Mouse (Mus musculus) right cerebral cortex, postnatal 4 days (tissue): ENCODE results near the gene Cd59b.

ENCODE experiments used
- DNase-seq: peaks from one replicate; pipeline ENCODE4 v3.0.0-alpha.2; 2022

The Cd59b gene

DNA sequence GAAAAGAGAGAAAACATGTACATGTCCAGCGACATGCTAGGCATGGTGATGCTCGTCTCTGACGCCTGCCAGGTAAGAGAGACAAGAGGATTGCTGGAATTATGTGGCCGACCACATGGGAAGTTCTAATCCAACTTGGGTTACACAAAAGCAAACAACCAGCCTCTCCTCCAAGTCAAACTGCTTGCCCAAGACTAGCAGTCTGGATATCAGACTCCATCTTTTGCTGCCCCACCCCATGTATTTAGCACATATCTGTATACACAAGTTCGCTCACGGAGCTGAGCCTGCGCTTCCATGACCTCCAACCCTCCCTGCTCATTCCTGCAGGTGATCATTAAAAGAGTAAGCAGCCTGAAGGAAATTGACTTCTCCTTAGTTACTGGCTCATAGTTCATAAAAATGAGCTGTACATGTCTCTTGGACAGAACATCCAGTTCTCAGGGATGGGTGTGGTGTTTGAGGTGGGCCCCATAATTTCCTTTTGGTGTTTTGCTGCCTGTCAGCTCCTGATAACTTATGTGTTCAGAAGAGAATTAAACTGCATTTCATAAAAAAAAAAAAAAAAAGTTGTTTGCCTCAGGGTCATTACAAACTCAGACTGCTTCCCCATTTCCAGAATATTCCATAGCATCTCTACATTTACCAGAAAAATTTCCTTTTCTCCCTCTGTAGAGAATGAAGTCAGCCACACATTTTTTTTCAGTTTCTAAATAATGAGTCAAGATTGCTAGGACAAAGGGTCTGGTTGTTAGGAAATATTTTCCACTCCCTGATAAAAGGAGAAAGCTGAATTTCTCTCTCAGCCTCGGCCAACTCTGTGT, 52.2 kb downstream of the Cd59b start:
- DNase-seq = no peak

DNA sequence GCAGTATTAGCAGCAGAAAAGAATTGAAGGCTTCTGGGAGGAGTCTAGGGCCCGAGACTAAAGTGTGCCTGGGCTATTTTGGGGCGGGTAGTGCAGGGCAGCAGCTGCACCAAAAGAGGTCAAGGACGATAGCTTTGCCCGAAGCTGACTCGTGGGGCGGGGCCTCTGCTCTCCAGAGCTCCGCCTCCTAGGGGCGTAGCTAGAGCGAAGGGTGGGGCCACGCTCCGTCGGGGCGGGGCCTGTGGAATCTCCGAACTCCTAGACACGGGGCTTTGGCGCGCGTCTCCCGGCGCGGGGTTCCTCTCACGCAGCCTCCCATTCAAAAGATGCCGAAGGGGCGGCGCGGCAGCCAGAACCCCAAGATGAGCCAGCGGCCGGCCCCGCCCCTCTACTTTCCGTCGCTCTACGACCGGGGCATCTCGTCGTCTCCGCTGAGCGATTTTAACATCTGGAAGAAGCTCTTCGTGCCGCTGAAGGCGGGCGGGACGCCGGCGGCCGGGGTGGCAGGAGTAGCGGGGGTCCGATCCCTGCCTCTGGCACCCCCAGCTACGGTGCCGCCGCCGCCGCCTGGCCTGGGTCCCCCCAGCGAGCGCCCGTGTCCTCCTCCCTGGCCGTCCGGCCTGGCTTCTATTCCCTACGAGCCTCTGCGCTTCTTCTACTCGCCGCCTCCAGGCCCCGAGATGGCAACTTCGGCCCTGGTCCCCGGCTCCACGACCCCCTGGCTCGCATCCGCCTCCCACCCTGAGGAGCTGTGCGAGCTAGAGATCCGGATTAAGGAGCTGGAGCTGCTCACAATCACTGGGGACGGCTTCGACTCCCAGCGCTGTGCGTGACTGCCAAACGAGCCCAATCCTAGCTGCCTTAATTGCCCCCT, 53.1 kb downstream of the Cd59b start, which contains the start of gene A930018P22Rik:
Gene A930018P22Rik (plus strand): TSS at position 265 of the 874 bp plus-strand sequence.
- DNase-seq = peak; percentile 83

DNA sequence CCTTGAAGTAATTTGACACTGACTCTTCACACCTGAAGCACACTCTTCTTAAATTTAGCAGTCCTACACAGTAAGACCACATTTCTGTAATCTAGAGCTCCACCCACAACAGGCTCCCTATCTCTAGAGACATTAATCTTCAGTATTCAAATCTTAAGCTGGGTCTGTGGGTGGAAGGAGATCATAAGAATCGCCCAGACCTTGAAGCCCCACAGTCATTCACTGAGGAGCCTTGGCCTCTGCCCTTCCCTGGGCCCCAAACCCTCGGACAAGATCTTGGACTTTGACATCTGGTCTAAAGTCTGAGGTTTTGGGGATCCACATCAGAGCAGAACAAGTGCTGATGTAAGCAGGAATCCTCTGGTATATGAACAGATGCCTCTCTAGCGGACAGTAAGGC, 53.9 kb downstream of the Cd59b start:
- no peak for DNase-seq

DNA sequence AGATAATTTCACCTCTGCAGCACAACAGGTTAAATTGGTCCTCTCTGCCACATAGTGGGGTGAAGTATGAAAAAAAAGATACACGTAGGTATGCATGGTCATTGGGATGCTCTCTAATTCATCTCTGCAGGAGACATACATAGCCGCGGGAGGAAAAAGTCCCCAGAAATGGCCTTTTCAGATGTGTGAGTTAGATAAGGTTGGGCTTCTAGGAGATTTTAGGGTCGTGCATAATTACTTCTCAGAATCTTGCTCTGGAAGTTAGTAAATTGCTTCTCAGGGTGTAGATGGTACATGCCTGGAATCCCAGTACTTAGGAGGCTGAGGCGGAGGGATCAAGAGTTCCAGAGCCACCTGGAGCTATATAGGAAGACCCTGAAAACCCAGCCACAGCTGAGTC, 54.4 kb downstream of the Cd59b start:
- no peak for DNase-seq

DNA sequence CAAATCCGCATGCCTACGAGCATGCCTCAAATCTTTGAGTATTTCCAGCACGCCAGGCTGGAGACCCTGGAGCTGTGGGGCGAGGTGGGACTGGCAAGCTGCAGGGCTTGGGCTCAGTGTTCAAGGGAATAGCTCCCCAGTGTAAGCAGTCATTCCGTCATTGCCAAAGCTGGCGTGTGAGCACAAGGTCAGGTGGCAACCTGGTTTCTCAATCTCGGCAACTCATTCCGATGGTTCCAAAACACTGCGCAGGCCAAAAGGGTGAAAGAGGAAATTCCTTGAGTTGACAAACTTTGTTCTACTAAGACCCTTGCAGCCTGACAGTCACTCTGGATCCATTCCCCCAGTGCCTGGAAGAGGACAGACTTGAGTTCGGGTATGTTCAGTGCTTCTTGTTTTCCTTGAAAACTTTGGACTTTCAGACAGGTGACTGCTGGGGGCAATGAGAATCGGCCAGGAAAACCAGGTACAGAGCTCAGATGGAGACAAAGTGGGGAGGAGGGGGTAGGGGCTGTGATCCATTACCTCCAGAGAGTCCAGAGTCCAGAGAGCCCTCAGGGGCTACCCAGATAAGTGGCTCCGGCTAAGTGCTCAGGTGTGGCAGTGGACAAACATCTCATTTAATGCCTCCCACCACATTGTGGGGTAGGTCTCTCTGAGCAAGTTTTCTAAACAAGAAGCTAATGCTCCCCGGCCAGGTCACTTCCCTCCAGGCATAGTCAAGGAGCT, 59.3 kb downstream of the Cd59b start:
- DNase-seq = no peak

DNA sequence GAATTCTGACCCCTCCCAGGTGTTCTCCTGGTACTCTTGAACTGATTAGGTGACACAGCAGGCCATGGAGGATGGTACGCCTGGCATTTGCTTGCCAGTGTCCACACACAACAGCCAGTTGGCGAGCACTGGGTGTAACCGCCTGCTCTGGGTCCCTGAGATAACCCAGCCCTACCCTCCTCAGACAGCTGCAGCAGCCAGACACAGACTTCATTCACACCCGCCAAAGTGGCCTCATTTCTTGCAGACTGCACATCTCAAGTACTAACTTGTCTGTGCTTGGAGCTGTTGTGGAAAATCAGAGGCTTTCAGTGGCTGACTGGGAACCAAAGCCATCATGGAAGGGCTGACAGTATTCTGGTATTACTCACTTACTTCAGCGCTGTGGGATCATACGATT, 60.5 kb downstream of the Cd59b start:
- no peak for DNase-seq

DNA sequence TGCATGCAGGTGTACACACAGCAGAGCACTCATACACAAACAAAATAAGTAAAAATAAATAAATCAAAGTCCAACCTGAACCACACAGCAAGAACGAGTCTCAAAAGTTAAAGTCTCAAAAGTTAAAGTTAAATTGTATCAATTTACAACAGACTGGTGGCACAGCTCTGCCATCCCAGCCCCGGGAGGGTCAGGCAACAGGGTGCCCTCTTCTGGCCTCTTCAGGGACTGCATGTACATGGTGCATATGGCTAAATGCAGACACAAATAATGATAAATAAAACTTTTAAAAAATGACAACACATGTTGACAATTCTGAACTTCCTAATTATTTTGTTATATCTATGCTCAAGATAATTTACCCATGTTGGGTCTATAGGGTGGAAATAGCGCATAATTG, 61.3 kb downstream of the Cd59b start:
- DNase-seq = peak; percentile 58

DNA sequence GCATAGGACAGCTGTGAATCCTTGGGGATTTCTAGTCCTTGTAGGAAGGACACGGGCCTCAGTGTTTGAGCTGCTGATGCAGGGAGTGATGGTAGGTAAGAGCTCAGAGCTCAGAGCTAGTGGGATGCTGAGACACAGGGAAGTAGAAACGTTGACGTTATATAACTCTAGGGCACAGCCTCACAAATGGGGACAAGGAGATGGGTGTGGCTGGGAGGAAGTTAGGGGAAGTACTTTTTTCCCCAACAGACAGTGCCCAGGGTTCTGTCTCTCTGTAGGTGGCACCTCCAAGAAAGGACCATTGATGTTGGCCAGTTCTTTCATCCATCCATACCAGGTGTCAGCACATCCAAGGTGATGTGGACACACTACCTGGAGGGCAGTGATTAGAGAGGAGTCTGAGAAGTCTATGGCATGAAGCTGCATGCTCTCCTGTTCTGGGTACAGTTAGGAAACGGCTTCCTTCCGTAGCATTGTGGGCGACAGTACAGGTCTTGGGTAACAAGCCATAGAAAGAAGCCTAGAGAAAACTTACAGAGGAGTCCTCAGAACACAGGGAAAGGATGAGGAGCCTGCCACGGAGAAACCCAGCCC, 62.7 kb downstream of the Cd59b start:
- no peak for DNase-seq

DNA sequence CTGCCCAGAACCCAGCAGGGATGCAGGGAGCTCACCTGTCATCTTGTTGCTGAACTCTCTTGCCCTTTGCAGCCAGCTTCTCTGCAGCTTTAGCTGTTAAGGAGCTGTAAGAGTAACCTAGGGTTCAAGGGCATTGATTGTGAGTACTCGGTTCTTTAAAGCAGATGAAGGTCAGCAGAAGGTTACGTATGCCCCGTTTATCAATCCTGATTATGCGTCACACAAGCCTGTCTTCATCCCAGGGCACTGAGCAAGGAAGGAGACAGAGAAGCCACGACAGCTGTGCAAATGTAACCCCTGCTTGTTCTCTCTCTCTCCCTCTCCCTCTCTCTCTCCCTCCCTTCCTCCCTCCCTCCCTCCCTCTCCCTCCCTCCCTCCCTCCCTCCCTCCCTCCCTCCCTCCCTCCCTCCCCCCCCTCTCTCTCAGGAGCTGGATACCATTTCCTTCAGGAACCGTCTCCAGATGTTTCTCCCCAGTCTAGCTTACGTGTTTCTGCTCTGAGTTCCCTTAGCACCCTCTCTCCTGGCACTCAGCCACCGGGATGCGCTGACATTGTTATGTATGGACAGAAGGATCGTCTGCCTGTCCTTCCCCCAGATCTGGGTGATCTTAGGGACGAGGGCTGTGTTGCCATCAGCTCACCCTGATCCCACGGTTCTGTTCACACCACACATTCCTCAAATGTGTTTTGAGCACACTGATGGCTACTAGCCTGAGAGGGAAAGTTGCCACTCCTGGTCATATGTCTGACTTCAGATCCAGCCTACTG, 63.6 kb downstream of the Cd59b start:
- DNase-seq = no peak

DNA sequence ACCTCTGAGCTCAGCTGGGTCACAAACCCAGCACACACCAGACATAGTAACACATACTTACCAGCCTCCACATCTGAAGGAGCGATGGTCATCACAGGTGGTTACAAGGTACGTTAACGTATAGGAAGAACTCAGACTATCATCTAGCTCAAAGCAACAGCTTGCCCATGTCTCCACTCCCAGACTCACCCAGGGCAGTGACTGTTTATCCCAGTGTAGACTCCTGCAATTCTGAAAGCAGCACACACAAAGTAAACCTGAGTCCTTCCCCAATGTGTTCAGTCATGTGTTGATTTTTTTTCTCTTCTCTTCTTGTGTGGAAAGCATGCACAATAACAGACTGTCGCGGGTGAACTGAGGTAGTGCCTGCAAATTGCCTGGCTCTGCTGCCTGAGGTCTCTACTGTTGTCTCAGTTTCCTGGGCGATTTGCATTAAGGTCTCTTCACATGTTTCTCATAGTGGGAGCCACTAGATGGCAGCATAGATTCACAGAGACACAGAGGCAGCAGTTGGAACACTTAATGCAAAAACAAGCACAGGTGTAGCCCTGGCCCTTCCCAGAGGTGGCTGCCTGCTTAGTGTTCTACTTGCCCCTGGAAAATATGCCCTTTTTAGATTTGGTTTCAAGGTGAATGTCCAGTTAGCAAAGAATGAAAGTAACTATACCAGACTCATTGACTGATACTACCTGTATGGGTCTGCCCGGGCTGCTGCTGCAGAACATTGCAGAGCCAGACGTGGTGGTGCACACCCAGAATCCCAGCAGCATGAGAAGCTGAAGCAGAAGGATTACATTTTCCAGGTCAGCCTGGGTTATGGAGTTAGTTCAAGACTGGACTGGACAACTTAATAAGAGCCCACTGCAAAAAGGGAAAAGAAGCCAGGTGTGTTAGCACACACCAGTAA, 64.8 kb downstream of the Cd59b start:
- peak; percentile 51 for DNase-seq

DNA sequence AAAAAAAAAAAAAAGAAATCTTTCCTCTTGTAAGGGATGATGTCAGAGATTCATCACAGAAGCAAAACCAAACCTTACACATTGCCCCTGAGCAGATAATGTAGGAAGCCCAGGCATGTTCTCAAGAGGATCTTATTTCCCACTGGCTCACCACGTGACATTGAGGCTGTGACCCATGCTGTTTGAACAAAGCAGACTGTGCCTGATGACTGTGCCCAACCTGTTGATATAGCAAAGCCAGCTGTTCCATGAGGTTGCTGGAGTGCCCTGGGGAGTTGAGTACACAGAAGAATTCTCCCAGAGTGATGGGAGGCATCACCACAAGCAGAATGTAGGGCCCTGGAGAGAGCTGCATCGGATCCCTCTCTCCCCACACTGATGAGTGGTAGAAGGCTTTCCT, 66.3 kb downstream of the Cd59b start:
- no peak for DNase-seq
